Mouse (Mus musculus): ENCODE results near the gene Lrrfip2.

Lrrfip2 gene

DNA sequence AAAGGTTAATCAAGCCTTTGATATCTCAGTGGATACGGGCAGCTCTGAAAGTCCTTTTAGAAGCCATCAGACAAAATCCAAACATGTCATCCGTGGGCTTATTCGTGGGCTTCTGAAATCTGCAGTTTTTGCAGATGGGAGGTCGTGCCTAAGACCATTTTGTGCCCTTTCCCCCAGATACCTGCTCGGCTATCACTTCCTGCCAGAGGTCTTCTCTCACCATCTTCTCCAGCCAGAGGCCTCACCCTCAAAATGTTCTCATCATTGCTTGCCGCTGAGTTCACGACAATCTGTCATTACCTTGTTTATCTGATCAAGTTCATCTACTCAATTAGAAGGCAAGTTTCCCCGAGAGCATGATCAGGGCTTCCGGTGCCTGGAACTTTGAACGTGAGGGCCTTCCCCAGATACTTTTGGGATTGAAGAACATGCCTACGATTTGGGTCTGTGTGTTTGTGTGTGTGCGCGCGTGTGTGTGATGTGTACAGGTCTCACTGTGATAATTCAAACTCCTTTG, at the start of gene Lrrfip2:
Gene Lrrfip2 (plus strand): TSS at position 467 of the 517 bp plus-strand sequence.
- DNase-seq (ENCODE audit: low read depth, low spot score) = no peak

DNA sequence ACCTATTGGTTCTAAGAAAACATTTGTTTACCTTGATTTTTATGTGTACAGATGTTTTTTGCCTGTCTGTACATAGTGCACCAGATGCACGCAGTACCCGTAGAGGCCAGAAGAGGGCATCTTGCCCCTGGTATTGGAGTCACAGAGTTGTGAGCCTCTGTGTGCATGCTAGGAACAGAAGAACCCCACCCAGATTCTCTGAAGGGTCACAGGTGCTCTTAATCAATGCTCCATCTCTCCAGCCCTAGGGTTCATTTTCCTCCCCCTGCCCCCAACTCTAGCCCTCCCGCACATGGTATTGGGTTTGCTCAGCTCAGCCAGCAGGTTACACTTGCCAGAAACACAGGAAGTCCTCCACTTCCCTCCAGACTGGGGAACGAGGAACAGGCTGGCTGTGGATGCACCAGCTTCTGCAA, 46.8 kb upstream of the Lrrfip2 start:
- peak; percentile 35 for DNase-seq (ENCODE audit: low read depth, low spot score)

DNA sequence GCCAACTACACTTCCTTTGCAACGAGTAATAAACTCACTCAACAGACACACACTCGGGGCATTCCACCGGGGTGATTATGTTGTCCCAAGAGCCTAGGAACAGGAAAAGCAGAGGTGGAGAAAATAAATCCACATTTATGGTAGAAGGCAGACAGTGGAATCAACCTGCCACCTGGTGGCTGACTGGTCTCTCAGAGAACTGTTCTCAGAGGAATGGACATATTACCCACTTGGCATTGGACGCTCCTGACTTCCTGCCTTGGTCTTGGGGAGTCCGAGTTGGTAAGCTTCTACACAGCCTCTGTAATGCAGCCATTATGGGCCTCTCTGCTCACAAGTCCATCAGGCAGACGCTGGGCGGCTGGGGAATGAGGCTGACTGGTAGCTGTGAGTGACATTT, 45.2 kb upstream of the Lrrfip2 start:
- peak; percentile 56 for DNase-seq (ENCODE audit: low read depth, low spot score)

DNA sequence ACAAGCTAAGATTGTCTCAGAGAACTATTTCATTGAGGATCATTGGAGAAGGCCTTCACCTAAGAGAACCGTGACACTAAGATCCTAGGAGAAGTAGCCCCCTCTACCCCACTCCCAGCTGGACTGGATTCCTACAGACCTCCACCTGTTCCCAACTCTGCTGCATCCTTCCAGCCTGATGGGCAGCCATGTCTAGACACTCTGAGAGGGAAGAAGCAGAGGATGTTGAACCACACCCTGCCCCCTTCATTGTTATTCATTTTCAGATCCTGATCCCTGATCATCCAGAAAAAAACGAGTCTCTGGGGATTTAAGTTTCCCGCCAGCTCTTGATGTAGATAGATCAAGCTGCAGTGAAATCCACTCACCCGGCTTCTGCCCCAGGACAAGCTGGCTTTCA, 44.4 kb upstream of the Lrrfip2 start:
- DNase-seq (ENCODE audit: low read depth, low spot score) = no peak

DNA sequence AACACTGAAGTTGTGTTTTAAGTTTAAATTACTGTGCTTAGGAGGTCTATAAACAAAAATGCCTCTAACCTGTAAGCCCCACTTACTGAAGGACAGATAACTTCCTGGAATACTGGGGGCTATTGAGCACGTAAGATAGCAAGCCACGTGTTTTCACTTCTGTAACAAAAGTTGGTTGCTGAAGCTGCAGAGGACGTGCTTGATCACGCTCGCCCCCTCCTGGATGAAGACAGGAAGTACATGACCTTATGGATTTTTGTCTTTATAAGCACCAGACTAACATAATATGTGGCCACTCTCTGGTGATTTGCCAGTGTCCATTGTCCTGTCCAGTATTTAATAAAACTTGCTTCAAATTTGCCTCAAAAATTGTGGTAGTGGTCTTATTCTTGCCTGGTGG, 39.6 kb upstream of the Lrrfip2 start:
- DNase-seq (ENCODE audit: low read depth, low spot score) = peak; percentile 38

DNA sequence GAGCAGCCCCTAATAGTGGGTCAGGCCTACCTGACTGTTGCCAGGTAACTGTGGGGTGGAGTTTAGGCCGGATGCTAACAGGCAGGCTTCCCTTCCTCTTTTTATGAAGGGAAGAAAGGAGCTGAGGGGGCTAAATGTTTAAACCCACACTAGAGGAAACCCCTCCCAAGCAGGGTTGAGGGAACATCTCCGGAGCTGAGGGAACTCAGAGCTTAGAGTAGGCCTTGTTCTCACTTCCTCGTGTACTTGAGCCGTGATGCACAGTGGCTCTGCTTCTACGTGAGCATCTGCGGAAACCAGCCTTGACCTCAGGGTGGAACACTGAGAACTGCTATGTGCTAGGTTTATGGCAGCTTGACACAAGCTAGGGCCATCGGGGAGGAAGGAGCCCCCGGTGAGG, 36.6 kb upstream of the Lrrfip2 start:
- DNase-seq (ENCODE audit: low read depth, low spot score) = no peak

DNA sequence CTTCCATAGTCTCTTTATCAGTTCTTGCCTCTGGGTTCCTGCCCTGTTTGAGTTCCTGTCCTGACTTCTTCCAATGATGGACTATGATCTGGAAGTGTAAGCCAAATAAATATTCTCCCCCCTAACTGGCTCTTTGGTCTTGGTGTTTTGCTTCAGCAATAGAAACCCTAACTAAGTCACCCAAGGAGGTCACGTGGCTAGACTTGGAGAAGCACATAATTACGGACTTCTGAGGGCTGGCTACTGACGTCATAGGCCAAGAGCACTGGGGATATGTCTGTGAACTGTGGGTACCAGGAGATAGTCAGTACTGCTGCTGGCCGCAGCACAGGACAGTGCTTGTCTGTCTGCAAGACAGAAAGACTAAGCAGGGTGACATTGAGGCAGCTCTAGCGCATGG, 35.6 kb upstream of the Lrrfip2 start:
- DNase-seq (ENCODE audit: low read depth, low spot score) = no peak

DNA sequence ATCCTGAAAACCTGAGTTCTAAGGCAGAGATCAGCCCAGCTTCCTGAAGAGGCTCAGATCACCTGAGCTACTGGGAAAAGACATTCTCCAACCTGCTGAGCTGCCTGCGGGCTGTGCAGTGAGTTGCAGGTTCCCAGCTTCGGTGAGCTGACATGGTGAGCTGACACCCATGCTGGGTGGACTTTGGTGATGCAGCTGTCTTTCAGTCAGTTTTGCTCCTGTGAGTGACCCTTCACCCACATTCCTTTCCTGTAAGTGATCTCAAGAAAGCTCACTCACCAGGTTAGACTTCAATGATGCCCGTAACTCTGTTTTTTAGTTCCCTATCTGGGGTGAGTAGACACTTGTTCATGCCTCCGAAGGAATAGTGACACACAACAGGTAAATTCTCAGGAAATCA, 32.1 kb upstream of the Lrrfip2 start:
- DNase-seq (ENCODE audit: low read depth, low spot score) = no peak

DNA sequence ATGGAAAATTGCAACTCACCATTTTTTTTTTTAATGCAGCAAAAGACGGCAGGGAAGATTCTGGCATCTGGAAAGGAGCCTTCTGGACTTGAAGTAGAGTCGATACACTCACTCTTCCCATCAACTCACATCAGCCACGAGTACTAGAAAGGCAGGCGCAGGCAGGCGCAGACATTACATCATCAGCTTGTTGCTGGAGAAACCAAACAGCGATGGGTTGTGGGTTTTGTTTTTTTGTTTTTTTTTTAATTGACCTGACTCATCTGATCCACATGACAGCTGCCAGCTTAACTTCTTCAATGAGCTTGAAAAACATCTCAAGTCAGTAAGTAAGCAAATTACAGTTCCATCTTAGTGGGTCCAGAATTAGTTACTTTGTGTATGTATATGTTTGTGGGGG, 31.3 kb upstream of the Lrrfip2 start:
- DNase-seq (ENCODE audit: low read depth, low spot score) = no peak

DNA sequence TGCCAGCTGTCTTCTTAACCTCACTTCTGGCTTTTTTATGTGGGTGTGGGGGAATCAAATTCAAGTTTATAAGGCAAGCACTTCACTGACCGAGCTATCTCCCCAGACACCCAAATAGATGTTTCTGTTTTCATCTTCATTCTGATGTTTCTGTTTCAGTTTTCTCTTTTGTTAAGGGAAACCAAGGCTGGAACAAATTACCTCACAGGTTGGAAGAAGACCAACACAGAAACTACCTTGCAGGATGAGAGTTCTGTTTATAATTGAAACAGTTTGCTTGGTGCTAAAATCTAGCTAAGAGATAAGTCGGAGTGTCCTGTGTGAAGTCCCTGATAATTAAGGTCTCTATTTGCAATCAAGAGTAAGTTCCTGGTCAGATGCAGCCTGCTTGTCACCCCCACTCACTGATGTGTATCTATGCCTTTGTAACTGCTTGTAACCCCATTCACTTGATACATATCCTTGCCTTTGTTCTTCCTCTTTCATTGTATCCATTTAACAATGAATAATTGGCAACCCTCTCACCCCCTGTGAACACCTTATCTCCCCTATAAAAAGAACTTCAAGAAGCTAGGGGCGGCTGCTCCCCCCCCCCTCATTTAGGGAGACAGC, 30.3 kb upstream of the Lrrfip2 start:
- no peak for DNase-seq (ENCODE audit: low read depth, low spot score)

DNA sequence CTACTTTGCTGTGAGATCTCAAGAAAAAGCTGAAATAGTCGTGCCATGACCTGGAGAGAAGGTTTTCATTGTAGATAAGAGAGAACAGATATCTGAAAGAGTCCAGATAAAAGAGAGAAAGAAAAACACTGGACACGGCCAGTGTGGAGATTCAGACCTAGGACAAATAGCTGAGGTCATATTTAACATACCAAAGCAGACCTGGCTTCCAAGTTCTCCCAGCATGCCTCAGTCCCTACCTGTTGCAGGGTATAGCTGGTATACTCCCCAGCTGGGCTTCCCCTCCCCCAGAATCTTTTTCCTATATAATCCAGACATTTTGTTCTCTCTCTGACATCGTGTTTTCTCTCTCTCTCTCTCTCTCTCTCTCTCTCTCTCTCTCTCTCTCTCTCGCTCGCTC, 29.4 kb upstream of the Lrrfip2 start:
- no peak for DNase-seq (ENCODE audit: low read depth, low spot score)

DNA sequence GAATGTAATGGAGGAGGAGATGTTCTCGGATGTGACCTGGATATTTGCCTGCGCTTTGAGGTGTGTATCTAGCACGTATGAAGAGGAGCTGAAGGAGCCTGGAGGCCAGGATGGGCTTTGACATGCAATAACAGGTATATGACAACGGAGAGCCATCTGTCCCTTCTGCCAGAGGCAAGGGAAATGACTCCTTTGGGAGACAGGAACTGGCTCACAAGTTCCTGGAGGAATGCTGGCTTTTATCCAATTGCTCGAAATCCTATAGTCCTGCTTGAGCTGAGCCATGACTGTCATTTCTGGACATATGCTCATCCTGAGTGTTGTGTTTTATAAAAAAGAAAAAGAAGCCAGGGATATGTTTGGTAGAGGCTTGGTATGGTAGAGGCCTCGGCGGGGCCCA, 28.5 kb upstream of the Lrrfip2 start:
- DNase-seq (ENCODE audit: low read depth, low spot score) = no peak

DNA sequence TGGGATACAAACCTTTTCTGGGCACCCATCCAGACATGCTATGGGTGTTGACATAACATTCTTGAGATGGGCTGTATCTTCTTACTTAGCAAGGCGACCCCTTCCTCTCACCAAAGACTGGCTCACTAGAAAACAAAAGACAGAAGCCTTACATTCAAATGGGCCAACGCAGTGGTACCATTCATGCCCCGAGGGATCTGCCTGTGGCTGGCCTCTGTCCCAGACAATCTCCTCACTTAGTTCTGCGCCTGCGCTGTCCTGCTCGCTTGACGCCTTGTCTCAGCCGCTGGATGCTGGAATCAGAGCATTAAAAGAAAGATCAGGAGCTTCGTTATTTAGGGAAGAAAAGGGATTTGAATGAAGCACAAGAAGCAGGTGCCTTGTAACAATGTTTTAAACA, 24.7 kb upstream of the Lrrfip2 start:
- DNase-seq (ENCODE audit: low read depth, low spot score) = peak; percentile 50

DNA sequence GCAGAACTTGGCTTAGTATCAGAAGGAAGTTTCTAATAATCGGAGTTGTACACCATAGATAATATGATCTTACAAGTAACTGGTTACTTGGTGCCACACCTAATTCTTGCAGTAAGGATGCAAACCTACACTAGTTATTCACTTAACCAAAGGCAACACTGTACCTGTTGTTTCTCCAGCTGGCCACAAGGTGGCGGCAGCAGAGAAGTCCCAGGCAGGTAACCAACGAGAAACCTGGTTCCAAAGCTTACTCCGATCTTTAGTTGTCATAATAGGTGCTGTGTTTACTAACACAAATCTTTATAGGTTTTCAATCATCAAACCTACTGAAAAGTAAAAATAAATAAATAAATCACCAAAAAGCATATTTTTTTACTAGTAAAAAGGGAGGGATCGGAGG, 24.3 kb upstream of the Lrrfip2 start:
- DNase-seq (ENCODE audit: low read depth, low spot score) = peak; percentile 68

DNA sequence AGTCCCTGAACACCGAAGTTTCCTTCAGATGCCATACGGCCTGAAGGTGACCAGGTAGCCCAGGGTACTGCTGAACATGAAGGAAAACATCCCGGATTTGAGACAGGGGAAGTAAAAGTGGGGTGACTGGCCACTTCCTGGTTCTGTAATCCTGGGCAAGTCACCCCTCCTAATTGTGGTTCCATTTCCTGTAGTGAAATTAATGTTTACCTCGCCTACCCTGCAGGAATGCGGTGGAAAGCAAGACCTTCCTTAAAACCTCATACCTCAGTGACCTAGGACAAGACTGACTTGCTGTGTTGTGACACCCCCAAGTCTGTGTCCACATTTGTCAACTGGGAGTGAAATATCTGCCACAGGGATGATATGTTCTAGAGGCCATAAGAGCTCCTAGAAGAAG, 22.8 kb upstream of the Lrrfip2 start:
- DNase-seq (ENCODE audit: low read depth, low spot score) = no peak

DNA sequence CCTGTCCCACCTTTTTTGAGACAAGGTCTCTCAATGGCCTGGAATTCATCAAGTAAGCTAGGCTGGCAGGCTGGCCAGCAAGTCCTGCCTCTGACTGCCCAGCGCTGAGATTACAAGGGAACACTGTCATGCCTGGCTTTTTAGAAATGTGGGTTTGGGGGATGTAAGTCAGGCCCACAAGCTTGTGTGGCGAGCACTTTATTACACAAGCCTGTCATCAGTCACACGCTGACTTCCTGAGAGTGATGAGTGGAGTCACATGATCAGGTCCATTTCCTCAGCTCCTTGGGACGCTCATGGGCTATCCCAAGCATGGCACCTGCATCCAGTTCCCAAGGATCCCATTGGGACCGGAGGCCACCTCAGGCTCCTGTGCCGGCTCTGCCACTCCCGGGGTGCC, 21.7 kb upstream of the Lrrfip2 start:
- DNase-seq (ENCODE audit: low read depth, low spot score) = no peak

DNA sequence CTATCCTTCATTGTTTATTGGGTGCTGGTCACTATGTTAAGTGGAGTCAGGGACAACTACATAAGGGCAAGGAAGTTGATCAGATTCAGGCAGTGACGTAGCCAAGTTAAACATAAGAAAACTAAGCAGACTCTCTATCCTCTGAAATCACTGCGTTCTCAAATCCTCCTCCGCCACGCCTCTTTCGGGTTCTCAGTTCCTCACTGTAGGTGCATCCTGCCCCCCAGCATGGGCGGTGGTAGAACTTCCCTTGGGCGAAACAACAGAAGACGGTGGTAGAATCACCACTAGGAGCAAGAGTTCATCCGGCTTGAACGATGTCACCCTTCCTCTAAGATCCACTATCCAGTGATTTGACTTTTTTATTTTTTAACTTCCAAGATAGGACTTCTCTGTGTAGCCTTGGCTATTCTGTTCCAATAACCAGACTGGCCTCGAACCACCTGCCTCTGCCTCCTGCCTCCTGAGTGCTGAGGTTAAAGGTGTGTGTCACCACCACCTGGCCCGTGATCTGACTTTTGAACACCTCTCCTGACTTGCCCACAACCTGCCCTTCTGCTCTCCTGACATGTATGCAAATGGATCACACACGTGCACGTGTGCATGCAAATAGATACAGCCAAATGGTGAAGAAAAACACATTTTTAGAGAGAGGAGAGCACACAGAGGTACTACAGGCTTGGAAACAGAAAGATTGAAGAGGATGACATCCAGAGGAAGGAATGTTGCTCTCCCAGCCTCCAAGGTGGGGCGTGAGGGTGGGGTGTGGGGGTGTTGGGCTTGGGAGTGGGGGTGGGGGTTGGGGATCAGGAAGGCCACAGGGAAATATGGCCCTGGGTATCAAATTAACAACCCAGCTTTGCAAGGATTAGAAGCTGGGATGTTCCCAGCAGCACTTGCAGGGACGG, 20.7 kb upstream of the Lrrfip2 start:
- no peak for DNase-seq (ENCODE audit: low read depth, low spot score)

DNA sequence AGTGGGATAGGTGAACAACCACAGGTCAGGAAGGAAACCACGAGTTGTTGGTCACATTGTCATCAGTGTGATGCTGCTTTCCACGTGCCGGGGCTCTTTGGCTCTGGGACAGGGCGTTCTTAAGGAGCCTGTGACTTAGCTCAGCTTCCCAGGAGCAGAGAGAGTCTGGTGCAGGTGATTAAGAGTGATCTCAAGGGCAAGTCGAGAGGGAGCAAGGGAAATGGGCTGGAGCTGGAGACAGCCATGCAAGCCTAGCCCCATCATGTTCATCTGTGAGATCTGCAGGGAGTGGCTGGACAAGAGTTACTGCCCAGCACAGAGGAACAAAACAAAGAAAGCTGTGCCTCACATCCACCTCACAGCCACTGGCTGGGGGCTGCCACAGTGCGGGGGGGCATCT, 19.8 kb upstream of the Lrrfip2 start:
- DNase-seq (ENCODE audit: low read depth, low spot score) = no peak

DNA sequence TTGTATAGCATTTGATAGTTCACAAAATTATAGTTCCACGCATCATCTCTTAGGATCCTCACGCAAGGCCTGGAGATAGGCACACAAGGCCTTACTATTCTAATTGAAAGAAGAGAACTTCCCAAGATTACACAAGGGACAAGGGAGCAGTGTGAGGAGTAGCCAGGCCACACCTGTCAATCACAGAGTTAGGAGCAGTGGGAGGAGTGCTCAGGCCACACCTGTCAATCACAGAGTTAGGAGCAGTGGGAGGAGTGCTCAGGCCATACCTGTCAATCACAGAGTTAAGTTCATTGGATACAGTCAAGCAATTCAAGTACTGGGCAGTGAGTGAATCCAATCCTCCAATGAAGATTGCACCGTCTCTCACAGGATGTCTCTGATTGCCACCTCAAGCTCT, 17.0 kb upstream of the Lrrfip2 start:
- DNase-seq (ENCODE audit: low read depth, low spot score) = no peak

DNA sequence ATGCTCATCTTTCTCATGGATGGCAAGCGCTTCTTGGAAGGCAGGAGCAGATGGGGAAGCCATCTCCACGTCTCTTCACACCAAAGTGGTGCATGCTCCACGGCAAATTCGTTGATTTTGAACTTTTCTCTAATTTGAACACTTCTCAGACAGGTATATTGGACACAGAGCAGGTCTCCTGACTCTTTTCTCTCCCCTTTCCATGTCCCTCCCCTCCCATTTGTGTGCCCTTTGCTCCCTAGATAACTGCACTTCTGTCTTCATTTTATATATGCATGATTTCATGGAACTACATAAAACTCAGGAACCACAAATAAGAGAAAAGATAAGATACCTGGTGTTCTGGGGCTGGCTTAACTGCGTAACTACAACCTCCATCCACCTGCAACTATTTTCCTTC, 14.1 kb upstream of the Lrrfip2 start:
- DNase-seq (ENCODE audit: low read depth, low spot score) = no peak

DNA sequence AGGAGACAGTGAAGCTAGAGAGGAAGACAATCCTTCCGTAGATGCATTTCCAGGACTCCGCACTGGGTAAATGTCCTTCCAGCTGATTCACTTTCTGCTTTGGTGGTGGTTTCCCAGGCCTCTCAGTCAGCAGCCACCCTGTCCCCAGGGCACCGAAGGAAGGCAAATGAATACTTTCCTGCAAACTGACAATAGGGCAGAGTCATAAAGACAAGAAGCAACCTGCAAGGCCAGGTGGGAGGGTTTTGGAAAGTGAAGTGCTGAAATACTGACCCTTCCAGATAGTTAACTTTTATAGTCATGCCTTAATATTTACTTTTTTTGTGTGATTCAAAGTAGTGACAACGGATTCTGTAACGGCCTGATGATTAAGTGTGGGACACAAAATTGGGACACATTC, 13.5 kb upstream of the Lrrfip2 start:
- no peak for DNase-seq (ENCODE audit: low read depth, low spot score)

DNA sequence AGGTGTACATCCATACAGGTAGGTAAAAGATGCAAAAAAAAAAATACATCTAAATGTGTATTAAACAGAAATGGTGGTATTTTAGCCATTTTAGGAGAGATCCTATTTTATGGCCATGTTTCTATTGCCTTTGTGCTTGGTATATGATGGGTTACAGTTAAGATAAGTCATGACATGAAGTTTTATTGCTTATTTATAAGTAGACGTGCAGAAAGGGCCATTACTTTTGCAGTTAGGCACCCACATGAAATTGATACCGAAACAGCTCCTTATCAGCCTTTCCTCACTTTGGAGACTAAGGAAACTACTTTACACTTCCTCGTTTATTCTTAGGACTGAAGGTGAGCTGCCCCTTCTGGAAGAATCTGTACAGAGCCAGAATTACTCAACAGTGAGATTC, 9.5 kb upstream of the Lrrfip2 start:
- DNase-seq (ENCODE audit: low read depth, low spot score) = no peak

DNA sequence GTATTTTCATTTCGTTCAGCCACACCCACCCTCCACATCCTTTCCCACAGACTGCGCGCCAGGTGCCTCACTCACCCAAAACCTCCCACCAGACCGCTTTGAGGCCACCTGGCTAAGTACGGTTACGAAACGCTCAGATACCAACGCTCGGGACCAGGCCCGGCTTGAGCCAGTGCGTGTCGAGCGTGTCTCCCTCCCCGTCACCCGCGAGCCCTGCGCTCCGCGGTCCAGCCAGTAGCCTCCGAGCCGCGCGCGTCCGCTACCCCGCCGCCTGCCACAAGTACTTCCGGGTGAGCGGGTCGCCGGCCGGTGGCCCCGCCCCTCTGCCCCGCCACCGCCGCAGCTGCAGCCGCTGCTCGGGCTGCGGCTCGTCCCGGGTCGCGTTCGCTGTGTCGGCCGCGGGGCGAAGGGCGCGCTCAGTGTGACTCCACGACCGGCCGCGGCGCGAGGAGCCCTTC, 431 bp downstream of the Lrrfip2 start:
- DNase-seq (ENCODE audit: low read depth, low spot score) = peak; percentile 88

Measured in brain, adult 2 months (tissue).